Mouse (Mus musculus) mouse embryonic stem cell (cell line): ENCODE measurements around the gene Cd80.

Source experiments
- in situ Hi-C, 2 experiments: fragments of 300-500 bp; cut with MboI; formaldehyde crosslinking; loops; 1 replicate in 1 of 2; 3 replicates in 1 of 2; pipeline ENCODE4 v1.14.3; 2019 to 2020; ENCODE audit warnings: low sequenced_read_pairs in 2 of 2, low pct_unique_long_range_greater_than_20kb in 1 of 2, mixed read lengths in 1 of 2; ENCODE audit not compliant: unreplicated experiment in 1 of 2

Gene Cd80

GRCm38 (mm10) chr16:38455511-38456418, at the start of gene Cd80:
Gene Cd80, plus strand, starts transcription at chr16:38455561.
- in situ Hi-C loops = no loop called here

GRCm38 (mm10) chr16:38406293-38406692, 49.1 kb upstream of the Cd80 start:
- in situ Hi-C loops = no loop called here

GRCm38 (mm10) chr16:38406708-38407107, 48.7 kb upstream of the Cd80 start:
- in situ Hi-C loops = no loop called here

- in situ Hi-C loops = no loop called here
These were observed 47.8 kb upstream of the Cd80 start for GRCm38 (mm10) chr16:38407584-38407983.

DNA sequence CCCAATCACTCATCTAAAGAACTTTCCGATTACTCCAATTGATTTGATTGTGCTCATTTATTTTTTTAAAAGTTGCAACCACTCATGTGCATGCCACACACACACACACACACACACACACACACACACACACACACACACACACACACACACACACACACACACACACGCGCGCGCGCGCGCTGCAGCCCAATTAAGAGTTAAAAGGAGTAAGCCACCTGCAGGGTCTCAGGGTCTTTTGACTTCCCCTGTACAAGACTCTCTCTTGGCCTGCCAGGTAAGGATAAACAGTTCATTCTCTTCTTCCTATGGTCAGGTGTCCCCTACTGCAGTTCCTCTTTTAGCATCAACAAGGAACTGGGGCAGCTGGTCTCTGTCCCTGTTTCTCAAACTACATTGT, 46.9 kb upstream of the Cd80 start:
- in situ Hi-C loops = no loop called here

DNA sequence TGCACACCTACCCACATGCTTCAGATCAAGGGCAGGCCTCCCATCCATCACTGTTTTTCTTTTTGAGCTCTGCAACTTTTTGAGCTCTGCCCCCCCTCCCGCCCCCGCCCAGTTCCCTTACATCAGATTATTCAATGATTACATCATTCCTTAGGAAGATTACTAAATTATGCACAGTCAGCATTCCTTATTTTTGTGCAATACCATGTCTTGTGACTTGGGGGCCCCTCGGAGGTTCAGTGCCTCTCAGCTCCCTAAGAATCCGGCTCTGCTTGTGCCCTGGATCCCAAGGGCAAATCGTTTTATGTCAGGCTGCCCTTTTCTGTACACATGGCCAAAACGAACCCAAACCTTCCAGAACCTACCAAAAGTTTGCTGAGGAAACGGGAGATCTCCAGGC, 40.4 kb upstream of the Cd80 start:
- in situ Hi-C loops = no loop called here

- in situ Hi-C loops = no loop called here
These were observed 30.0 kb upstream of the Cd80 start for GRCm38 (mm10) chr16:38425374-38425773.

DNA sequence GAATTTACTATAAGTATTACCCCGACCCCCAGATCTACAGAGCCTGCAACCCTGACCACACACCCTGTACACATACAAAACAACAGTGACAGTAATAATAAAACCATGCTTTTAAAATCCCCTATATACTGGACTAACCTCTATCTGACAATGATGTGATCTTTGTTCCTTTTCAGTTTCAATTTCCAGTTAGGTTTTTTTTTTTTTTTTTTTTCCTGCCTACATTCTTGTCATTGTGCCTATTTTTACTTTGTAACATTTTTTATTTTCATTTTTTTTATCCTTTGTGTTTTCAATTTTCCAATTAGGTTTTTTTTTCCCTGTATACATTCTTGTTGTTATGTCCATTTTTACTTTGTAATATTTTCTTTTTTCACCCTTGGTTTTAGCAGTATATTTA, 29.6 kb upstream of the Cd80 start:
- in situ Hi-C loops = no loop called here

DNA sequence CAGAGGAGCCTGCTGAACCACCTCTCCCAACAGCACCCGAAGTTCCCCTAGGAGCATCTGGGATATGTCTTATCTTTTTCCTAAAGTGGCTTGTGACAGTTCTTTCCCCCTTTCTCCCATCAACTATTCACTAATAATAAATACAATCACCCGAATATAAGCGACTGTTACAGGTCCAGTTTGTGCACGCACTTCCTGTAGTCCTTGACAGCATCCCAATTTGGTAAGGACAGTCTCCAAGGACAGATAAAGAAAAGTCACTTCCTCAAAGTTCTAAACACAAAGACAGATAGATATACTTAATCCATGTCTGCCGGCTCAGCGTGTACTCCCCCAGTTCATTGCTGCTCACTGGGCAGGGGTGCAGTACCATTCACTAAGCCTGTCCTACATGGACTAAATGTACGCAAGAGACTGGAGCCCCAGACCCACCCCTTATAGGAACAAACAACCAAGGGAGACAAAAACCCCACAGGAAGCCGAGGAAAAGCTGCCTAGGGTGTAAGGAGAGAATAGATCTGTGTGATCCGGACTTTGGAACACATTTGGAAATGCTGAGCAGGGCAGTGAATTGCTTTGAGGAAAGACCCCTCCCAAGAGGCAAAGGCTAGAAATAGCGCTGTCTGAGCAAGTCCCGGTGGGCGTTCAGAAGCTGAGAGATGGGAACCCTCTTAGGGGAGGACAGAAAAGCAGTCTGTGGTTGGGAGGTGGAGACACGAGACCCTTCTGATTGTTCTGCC, 23.7 kb upstream of the Cd80 start:
- in situ Hi-C loops = no loop called here

DNA sequence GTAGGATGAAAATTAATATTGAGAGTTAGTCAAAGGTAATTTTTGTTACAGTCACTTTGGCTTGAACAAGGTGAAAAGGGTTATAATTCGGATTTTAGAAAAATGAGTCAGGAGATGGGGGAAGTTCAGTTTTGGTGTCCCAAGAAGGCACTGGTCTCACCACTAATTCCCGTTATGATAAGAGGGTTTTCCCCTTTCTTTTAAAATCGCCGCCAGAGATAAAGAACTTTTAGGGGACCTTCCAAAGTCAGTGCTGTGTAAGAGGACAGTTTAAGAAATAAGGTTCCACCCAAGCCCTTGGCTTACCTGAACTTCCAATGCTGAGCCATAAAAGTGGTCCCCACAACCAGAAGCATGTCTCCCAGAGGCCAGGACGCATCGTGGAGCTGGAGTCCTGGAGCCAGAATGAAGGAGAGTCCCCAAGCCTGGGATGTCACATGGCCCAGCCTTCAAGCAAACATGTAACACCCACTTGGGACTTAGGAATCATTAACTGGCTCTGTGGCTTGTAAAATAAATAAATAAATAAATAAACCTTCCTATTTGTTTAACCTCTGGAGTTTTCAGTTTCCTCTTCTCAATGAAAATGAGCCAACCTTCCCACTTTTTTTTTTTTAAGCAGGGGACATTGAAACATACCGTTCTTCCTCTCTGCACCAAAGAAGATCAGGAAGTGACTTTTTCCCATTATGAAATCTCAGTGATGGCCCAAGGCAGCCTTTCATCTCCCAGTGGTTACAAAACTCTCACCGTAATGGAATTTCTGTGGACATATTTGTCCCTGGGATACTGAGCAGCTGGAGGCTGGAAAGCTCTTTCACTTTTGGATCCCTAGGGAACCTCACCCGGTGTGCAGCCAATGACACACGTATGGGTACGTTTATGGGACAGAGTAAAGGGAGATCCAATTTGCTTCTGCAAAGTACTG, 22.6 kb upstream of the Cd80 start, which contains the start of gene Pla1a:
TSS of gene Pla1a (minus strand) at position 648 of the 928 bp plus-strand sequence.
- in situ Hi-C loops = no loop called here

GRCm38 (mm10) chr16:38433514-38433913, 21.8 kb upstream of the Cd80 start:
- in situ Hi-C loops = no loop called here

DNA sequence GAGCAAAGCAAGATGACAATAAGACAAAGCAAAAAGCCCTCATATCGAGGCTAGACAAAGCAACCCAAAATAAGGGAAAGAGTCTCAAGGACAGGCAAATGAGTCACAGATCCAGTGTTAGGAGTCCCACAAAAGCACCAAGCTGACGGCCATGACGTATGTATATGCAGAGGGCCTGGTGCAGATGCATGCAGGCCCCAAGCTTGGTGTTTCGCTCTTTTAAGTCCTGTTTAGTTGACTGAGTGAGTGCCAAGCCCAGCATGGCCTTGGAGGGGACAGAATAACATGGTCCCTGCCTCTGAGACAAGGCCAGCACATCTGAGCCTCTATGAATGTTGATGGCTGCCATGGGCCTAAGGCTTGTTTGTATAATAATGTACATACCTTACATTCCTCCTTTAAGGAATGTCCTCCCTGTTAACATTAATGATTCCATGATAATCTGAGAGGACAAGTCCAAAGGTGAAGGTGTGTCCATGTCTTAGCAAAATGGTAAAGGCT, 21.0 kb upstream of the Cd80 start:
- in situ Hi-C loops = no loop called here

DNA sequence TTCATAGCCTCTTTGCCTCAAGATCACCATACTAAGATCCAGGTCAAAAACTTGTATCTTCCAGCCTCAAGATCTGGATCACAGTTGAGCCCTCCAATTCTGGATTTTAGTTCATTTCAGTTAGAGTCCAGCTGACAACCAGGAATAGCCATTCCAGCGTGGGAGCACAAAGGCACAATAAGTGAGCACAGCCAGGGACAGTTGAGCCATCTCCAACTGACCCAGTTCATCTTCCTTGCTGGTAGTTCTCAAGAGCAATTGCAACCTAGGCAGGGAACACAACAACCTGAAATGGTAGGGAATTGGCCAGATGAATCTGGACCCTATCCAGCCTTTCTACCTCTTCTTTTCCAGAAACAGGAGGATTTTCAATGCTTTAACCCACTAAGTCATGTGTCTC, 16.2 kb upstream of the Cd80 start:
- in situ Hi-C loops = no loop called here

GRCm38 (mm10) chr16:38440403-38440802, 15.0 kb upstream of the Cd80 start:
- in situ Hi-C loops = no loop called here

DNA sequence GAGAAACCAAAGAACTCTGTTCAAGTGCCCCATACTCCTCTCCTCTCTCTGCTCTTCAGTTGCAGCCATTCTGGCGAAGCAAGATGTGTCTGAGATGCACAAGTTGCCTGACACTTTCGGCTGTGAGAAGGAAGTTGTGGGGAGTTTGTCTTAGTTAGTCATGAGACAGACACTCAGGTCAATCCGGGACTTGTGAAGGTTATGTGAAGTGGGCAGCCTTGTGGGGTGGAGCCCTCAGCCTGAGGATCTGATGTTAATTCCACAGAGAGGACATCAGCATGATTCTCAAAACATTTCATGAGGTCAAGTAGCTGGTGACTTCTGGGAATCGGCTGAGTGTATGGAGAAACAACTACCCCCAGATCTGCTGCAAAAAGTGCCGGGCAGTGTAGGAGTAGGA, 13.8 kb upstream of the Cd80 start:
- in situ Hi-C loops = no loop called here

- in situ Hi-C loops = no loop called here
These were observed 13.1 kb upstream of the Cd80 start for GRCm38 (mm10) chr16:38442216-38442615.

DNA sequence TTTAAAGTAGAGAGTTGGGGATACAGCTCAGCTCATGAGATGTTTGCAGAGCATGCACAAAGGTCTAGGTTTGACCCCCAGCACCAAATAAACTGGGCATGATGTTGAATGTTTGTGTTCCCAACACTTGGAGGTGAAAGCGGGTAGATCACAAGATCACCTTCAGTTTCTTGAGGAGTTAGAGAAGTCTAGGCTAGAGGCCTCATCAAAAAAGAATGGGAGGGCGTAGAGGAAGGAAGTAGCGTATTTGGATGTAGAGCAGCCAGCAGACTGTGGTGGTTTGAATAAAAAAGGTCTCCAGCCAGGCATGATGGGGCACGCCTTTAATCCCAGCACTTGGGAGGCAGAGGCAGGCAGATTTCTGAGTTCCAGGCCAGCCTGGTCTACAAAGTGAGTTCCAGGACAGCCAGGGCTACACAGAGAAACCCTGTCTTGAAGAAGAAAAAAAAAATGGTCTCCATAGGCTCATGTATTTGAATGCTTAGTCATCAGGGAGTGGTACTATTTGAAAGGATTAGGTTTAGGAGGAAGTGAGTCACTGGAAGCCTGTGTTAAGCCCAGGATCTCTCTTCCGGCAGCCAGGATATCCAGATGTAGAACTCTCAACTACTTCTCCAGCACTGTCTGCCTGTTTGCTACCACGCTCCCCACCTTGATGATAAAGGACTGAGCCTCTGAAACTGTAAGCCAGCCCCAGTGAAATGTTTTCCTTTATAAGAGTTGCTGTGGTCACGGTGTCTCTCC, 11.5 kb upstream of the Cd80 start:
- in situ Hi-C loops = no loop called here

GRCm38 (mm10) chr16:38445046-38445445, 10.3 kb upstream of the Cd80 start:
- in situ Hi-C loops = no loop called here
